Mouse (Mus musculus): ENCODE measurements at regions not wholly inside any gene's neighbourhood (a gene's known extent, or its start where the extent isn't known, plus 50 kb on each side); places are given as distances from the start of the nearest gene placed in this dataset.

GRCm38 (mm10) chr14:80374290-80374689 is 390.4 kb downstream of the Olfm4 start:
- Histone ChIP-seq H3K4me3 (ENCODE audit: low read depth, low read length) (no peak overlapping the region), H3K9me3 (ENCODE audit: control insufficient read depth, low read length) (no peaks in the 10 kb centered on the region), H3K9ac (ENCODE audit: low read length) (no peak overlapping the region), H3K4me1 (ENCODE audit: control insufficient read depth, insufficient read depth, low read length) (no peaks in the 10 kb centered on the region), H3K36me3 (ENCODE audit: control insufficient read depth, insufficient read depth, low read length) (no peaks in the 10 kb centered on the region), H3K27me3 (ENCODE audit: control insufficient read depth, insufficient read depth, low read length) (no peaks in the 10 kb centered on the region), H3K4me2 (no peak overlapping the region), H3K27ac (ENCODE audit: low read depth, low read length) (no peak overlapping the region)
- 88% methylated on average over 1 of the region's 1 CpGs for WGBS
- DNase-seq (ENCODE audit: low spot score, missing footprints) = no peak
- no peak for ATAC-seq (ENCODE audit: low FRiP score)

- WGBS = 29% methylated on average over 1 of the region's 1 CpGs
- Histone ChIP-seq H3K36me3 (ENCODE audit: control insufficient read depth, insufficient read depth, low read length) (no peaks in the 10 kb centered on the region), H3K27me3 (ENCODE audit: control insufficient read depth, insufficient read depth, low read length) (no peaks in the 10 kb centered on the region), H3K4me2 (no peak overlapping the region), H3K9me3 (ENCODE audit: control insufficient read depth, low read length) (no peaks in the 10 kb centered on the region), H3K4me1 (ENCODE audit: control insufficient read depth, insufficient read depth, low read length) (no peaks in the 10 kb centered on the region), H3K9ac (ENCODE audit: low read length) (no peak overlapping the region), H3K27ac (ENCODE audit: low read depth, low read length) (no peak overlapping the region), H3K4me3 (ENCODE audit: low read depth, low read length) (no peak overlapping the region)
- DNase-seq (ENCODE audit: low spot score, missing footprints) (peak; percentile 51), ATAC-seq (ENCODE audit: low FRiP score) (peak; percentile 55)
Measured at GRCm38 (mm10) chr14:80377064-80377463, 393.2 kb downstream of the Olfm4 start.

- no peak for DNase-seq (ENCODE audit: low spot score, missing footprints)
- WGBS = 67% methylated on average over 2 of the region's 2 CpGs
Measured at GRCm38 (mm10) chr14:80391418-80391817, 407.5 kb downstream of the Olfm4 start.

GRCm38 (mm10) chr14:80408317-80408716 is 424.4 kb downstream of the Olfm4 start:
- no peaks in the 10 kb centered on the region for H3K27me3 ChIP-seq (ENCODE audit: control insufficient read depth, insufficient read depth, low read length)
- ATAC-seq (ENCODE audit: low FRiP score) = no peak
- no peak overlapping the region for H3K4me2 ChIP-seq
- H3K4me1 ChIP-seq (ENCODE audit: control insufficient read depth, insufficient read depth, low read length) = no peaks in the 10 kb centered on the region
- DNase-seq (ENCODE audit: low spot score, missing footprints) = no peak
- H3K4me3 ChIP-seq (ENCODE audit: low read depth, low read length) = no peak overlapping the region
- H3K27ac ChIP-seq (ENCODE audit: low read depth, low read length) = no peak overlapping the region
- no peak overlapping the region for H3K9ac ChIP-seq (ENCODE audit: low read length)
- H3K36me3 ChIP-seq (ENCODE audit: control insufficient read depth, insufficient read depth, low read length) = no peaks in the 10 kb centered on the region
- H3K9me3 ChIP-seq (ENCODE audit: control insufficient read depth, low read length) = no peaks in the 10 kb centered on the region
- WGBS = 95% methylated on average over 2 of the region's 2 CpGs

More at GRCm38 (mm10) chr14:80391418-80391817, 407.5 kb downstream of the Olfm4 start:
- no peaks in the 10 kb centered on the region for H3K27me3 ChIP-seq (ENCODE audit: control insufficient read depth, insufficient read depth, low read length)
- no peak overlapping the region for H3K9ac ChIP-seq (ENCODE audit: low read length)
- H3K4me2 ChIP-seq = no peak overlapping the region
- no peaks in the 10 kb centered on the region for H3K4me1 ChIP-seq (ENCODE audit: control insufficient read depth, insufficient read depth, low read length)
- ATAC-seq (ENCODE audit: low FRiP score) = peak; percentile 79
- H3K27ac ChIP-seq (ENCODE audit: low read depth, low read length) = no peak overlapping the region
- no peaks in the 10 kb centered on the region for H3K36me3 ChIP-seq (ENCODE audit: control insufficient read depth, insufficient read depth, low read length)
- H3K4me3 ChIP-seq (ENCODE audit: low read depth, low read length) = no peak overlapping the region
- no peaks in the 10 kb centered on the region for H3K9me3 ChIP-seq (ENCODE audit: control insufficient read depth, low read length)

GRCm38 (mm10) chr14:80418810-80419325 is 435.0 kb downstream of the Olfm4 start:
- Histone ChIP-seq H3K27me3 (ENCODE audit: control insufficient read depth, insufficient read depth, low read length) (no peaks in the 10 kb centered on the region), H3K4me2 (no peak overlapping the region), H3K4me3 (ENCODE audit: low read depth, low read length) (no peak overlapping the region), H3K36me3 (ENCODE audit: control insufficient read depth, insufficient read depth, low read length) (no peaks in the 10 kb centered on the region), H3K9me3 (ENCODE audit: control insufficient read depth, low read length) (no peaks in the 10 kb centered on the region), H3K4me1 (ENCODE audit: control insufficient read depth, insufficient read depth, low read length) (no peaks in the 10 kb centered on the region), H3K9ac (ENCODE audit: low read length) (no peak overlapping the region), H3K27ac (ENCODE audit: low read depth, low read length) (no peak overlapping the region)
- ATAC-seq (ENCODE audit: low FRiP score) = no peak
- no peak for DNase-seq (ENCODE audit: low spot score, missing footprints)
- 89% methylated on average over 3 of the region's 3 CpGs for WGBS

- Histone ChIP-seq H3K4me3 (ENCODE audit: low read depth, low read length) (no peak overlapping the region), H3K27ac (ENCODE audit: low read depth, low read length) (no peak overlapping the region), H3K27me3 (ENCODE audit: control insufficient read depth, insufficient read depth, low read length) (no peaks in the 10 kb centered on the region), H3K36me3 (ENCODE audit: control insufficient read depth, insufficient read depth, low read length) (no peaks in the 10 kb centered on the region), H3K4me1 (ENCODE audit: control insufficient read depth, insufficient read depth, low read length) (no peaks in the 10 kb centered on the region), H3K4me2 (no peak overlapping the region), H3K9ac (ENCODE audit: low read length) (no peak overlapping the region), H3K9me3 (ENCODE audit: control insufficient read depth, low read length) (no peaks in the 10 kb centered on the region; the same call in 1 of the 2 replicates)
- ATAC-seq (ENCODE audit: low FRiP score) (no peak), DNase-seq (ENCODE audit: low spot score, missing footprints) (no peak)
Measured at GRCm38 (mm10) chr14:80443820-80444219, 459.9 kb downstream of the Olfm4 start.

GRCm38 (mm10) chr14:80471470-80471869 is 487.6 kb downstream of the Olfm4 start:
- Histone ChIP-seq H3K9ac (ENCODE audit: low read length) (no peak overlapping the region), H3K27ac (ENCODE audit: low read depth, low read length) (no peak overlapping the region), H3K4me2 (no peak overlapping the region), H3K4me3 (ENCODE audit: low read depth, low read length) (no peak overlapping the region), H3K9me3 (ENCODE audit: control insufficient read depth, low read length) (no peaks in the 10 kb centered on the region), H3K4me1 (ENCODE audit: control insufficient read depth, insufficient read depth, low read length) (no peaks in the 10 kb centered on the region), H3K27me3 (ENCODE audit: control insufficient read depth, insufficient read depth, low read length) (no peaks in the 10 kb centered on the region), H3K36me3 (ENCODE audit: control insufficient read depth, insufficient read depth, low read length) (no peaks in the 10 kb centered on the region)
- ATAC-seq (ENCODE audit: low FRiP score) (no peak), DNase-seq (ENCODE audit: low spot score, missing footprints) (no peak)
- WGBS = 48% methylated on average over 1 of the region's 1 CpGs

GRCm38 (mm10) chr14:80479918-80480317 is 496.0 kb downstream of the Olfm4 start:
- H3K4me1 ChIP-seq (ENCODE audit: control insufficient read depth, insufficient read depth, low read length) = no peaks in the 10 kb centered on the region
- no peak overlapping the region for H3K27ac ChIP-seq (ENCODE audit: low read depth, low read length)
- H3K36me3 ChIP-seq (ENCODE audit: control insufficient read depth, insufficient read depth, low read length) = no peaks in the 10 kb centered on the region
- H3K4me2 ChIP-seq = no peak overlapping the region
- no peak for ATAC-seq (ENCODE audit: low FRiP score)
- no peak for DNase-seq (ENCODE audit: low spot score, missing footprints)
- H3K9me3 ChIP-seq (ENCODE audit: control insufficient read depth, low read length) = no peaks in the 10 kb centered on the region
- H3K9ac ChIP-seq (ENCODE audit: low read length) = no peak overlapping the region
- no peak overlapping the region for H3K4me3 ChIP-seq (ENCODE audit: low read depth, low read length)
- H3K27me3 ChIP-seq (ENCODE audit: control insufficient read depth, insufficient read depth, low read length) = no peaks in the 10 kb centered on the region

GRCm38 (mm10) chr14:80482771-80483170 is 498.9 kb downstream of the Olfm4 start:
- no peaks in the 10 kb centered on the region for H3K9me3 ChIP-seq (ENCODE audit: control insufficient read depth, low read length)
- DNase-seq (ENCODE audit: low spot score, missing footprints) = no peak

GRCm38 (mm10) chr14:80484256-80484655 is 500.4 kb downstream of the Olfm4 start:
- no peaks in the 10 kb centered on the region for H3K4me1 ChIP-seq (ENCODE audit: control insufficient read depth, insufficient read depth, low read length)
- H3K27me3 ChIP-seq (ENCODE audit: control insufficient read depth, insufficient read depth, low read length) = no peaks in the 10 kb centered on the region
- no peak overlapping the region for H3K27ac ChIP-seq (ENCODE audit: low read depth, low read length)

More at GRCm38 (mm10) chr14:80482771-80483170, 498.9 kb downstream of the Olfm4 start:
- Histone ChIP-seq H3K27me3 (ENCODE audit: control insufficient read depth, insufficient read depth, low read length) (no peaks in the 10 kb centered on the region), H3K4me1 (ENCODE audit: control insufficient read depth, insufficient read depth, low read length) (no peaks in the 10 kb centered on the region), H3K27ac (ENCODE audit: low read depth, low read length) (no peak overlapping the region), H3K9ac (ENCODE audit: low read length) (no peak overlapping the region), H3K36me3 (ENCODE audit: control insufficient read depth, insufficient read depth, low read length) (no peaks in the 10 kb centered on the region), H3K4me2 (no peak overlapping the region), H3K4me3 (ENCODE audit: low read depth, low read length) (no peak overlapping the region)
- ATAC-seq (ENCODE audit: low FRiP score) = no peak
- WGBS = 90% methylated on average over 3 of the region's 3 CpGs

More at GRCm38 (mm10) chr14:80484256-80484655, 500.4 kb downstream of the Olfm4 start:
- Histone ChIP-seq H3K4me2 (no peak overlapping the region), H3K9ac (ENCODE audit: low read length) (no peak overlapping the region), H3K36me3 (ENCODE audit: control insufficient read depth, insufficient read depth, low read length) (no peaks in the 10 kb centered on the region), H3K4me3 (ENCODE audit: low read depth, low read length) (no peak overlapping the region), H3K9me3 (ENCODE audit: control insufficient read depth, low read length) (no peaks in the 10 kb centered on the region)
- ATAC-seq (ENCODE audit: low FRiP score) (no peak), DNase-seq (ENCODE audit: low spot score, missing footprints) (no peak)

Measured in midbrain, embryonic 11.5 days (tissue).